ENCODE assay signal across 8 mouse cellular contexts in the genomic region with DNA sequence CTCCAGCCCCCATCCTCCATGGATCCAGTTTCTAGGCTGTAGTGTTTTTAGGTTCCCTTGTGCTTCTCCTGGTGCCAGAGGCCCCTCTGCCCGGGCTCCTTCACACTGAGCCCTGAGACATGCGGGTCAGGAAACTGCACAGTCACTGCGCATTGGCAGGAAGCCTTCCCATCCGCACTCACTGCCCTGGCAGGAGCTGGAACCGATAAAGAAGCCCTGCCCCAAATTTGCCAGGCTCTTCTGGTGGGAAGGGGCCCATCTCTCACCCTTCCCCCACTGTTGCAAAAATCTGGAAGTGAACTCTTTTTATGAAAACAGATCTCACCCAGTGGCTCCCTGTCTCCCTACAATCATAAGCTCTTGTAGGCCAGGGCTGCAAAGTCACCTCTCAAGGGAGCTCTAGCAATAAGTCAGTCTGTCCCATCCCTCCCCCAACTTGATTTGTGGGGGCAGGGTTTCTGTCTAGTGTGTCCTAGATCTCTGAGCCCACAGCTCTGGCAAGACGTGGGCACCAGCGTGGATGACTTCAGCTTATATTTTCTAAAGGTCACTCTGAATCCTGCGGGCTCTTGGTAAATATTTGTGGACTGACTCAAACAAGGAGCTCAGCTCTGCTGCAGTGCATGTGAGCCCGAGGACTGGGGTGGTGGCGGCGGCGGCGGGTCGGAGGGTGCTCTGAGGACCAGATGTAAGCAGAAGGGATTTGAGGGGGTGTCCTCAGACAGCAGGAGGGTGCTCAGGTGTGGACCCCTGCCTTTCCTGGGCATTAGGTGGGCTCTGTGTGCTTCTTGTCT. TPM values are rescaled to one million over a fixed set of nuclear protein-coding genes. Genes with fewer than 3 reads are reported as not detected.
DNase-seq lines count a peak whose midpoint lies in the region; ATAC-seq and TF ChIP-seq lines count a peak whose summit lies in the region.

No protein-coding gene starts in this region.

- WGBS in liver, postnatal 0 days (ENCODE audit: insufficient replicate concordance): 14% methylated on average over 14 of the region's 14 CpGs
- 55% methylated on average over 14 of the region's 14 CpGs for WGBS in neural tube, embryonic 15.5 days

- H3K4me2 ChIP-seq in liver, postnatal 0 days (ENCODE audit: low read depth, low read length): peak overlapping the region; percentile 84
- H3K4me2 ChIP-seq in neural tube, embryonic 15.5 days: peak overlapping the region; percentile 73

- no peak for TF ChIP-seq CTCF in liver, postnatal 0 days (IDR thresholded peaks at IDR 0.05; ENCODE audit: low read depth)

- peak overlapping the region; percentile 100 for H3K27ac ChIP-seq in ES-E14 (ENCODE audit: insufficient read depth, low read depth, low read length, poor library complexity, severe bottlenecking)
- peak overlapping the region; percentile 100 for H3K27ac ChIP-seq in liver, postnatal 0 days (ENCODE audit: low read depth)
- H3K27ac ChIP-seq in neural tube, embryonic 15.5 days (replicated peaks): peak overlapping the region; percentile 98

- peak overlapping the region; percentile 85 for H3K9ac ChIP-seq in ES-E14 (ENCODE audit: insufficient read depth, low read depth, low read length, poor library complexity, severe bottlenecking)
- H3K9ac ChIP-seq in liver, postnatal 0 days (replicated peaks): peak overlapping the region; percentile 72
- peak overlapping the region; percentile 52 for H3K9ac ChIP-seq in neural tube, embryonic 15.5 days (replicated peaks)

- peak; percentile 38 for ATAC-seq in liver, postnatal 0 days
- ATAC-seq in neural tube, embryonic 15.5 days (ENCODE audit: low FRiP score): no peak
- no peak for ATAC-seq in inflammation-experienced regulatory T-cells, adult 6 months

- peaks cover 0 to 34% of the 10 kb centered on the region in 2 experiments; a peak in 2 of 4 replicates for H3K4me1 ChIP-seq in ES-E14 (ENCODE audit: control insufficient read depth in 2 of 2, insufficient read depth in 2 of 2, low read length in 2 of 2, poor library complexity in 1 of 2)
- H3K4me1 ChIP-seq in liver, postnatal 0 days (ENCODE audit: insufficient read depth): peaks cover 62% of the 10 kb centered on the region
- peaks cover 70% of the 10 kb centered on the region for H3K4me1 ChIP-seq in neural tube, embryonic 15.5 days

- H3K9me3 ChIP-seq in ES-E14 (ENCODE audit: control insufficient read depth, insufficient read depth, low read depth, low read length): no peaks in the 10 kb centered on the region
- H3K9me3 ChIP-seq in liver, postnatal 0 days (ENCODE audit: low read length): no peaks in the 10 kb centered on the region
- no peaks in the 10 kb centered on the region for H3K9me3 ChIP-seq in neural tube, embryonic 15.5 days (replicated peaks)

- in situ Hi-C loops in ES-E14 (cut with MboI; ENCODE audit: low sequenced_read_pairs in 2 of 2, unreplicated experiment in 2 of 2): loop anchor here in 1 of 2 experiments (10.0 kb wide), 1 partner anchor 53 kb away; no protein-coding TSS in a partner anchor

- H3K36me3 ChIP-seq in ES-E14 (ENCODE audit: control insufficient read depth, insufficient read depth, low read length, poor library complexity, severe bottlenecking): peaks cover 23% of the 10 kb centered on the region; the same call in 1 of the 2 replicates
- peaks cover 11% of the 10 kb centered on the region; the same call in 1 of the 2 replicates for H3K36me3 ChIP-seq in liver, postnatal 0 days (replicated peaks; ENCODE audit: insufficient read depth, low read length)
- peaks cover 10% of the 10 kb centered on the region; the same call in 1 of the 2 replicates for H3K36me3 ChIP-seq in neural tube, embryonic 15.5 days

- TF ChIP-seq EP300 in liver, postnatal 0 days (IDR thresholded peaks at IDR 0.05; ENCODE audit: low read depth): peak; percentile 84

- no peaks in the 10 kb centered on the region for H3K27me3 ChIP-seq in liver, postnatal 0 days (ENCODE audit: insufficient read depth, low read length)
- H3K27me3 ChIP-seq in neural tube, embryonic 15.5 days (replicated peaks): no peaks in the 10 kb centered on the region

- peak; percentile 91 for DNase-seq in 3134 (ENCODE audit: extremely low read depth, insufficient read length, low spot score)
- no peak for DNase-seq in ES-E14 (ENCODE audit: low read depth, low spot score)
- peak; percentile 75 to 77 for DNase-seq in cerebellum, postnatal 10 days
- DNase-seq in heart, adult 18-20 months: peak; percentile 87 to 89
- peak; percentile 83 for DNase-seq in kidney, adult 18-20 months
- DNase-seq in liver, postnatal 0 days: peak; percentile 87

- peak overlapping the region; percentile 23 to 62 for H3K4me3 ChIP-seq in ES-E14 (ENCODE audit: insufficient read depth in 1 of 2, low read depth in 1 of 2, low read length in 2 of 2, poor library complexity in 1 of 2, severe bottlenecking in 1 of 2)
- peak overlapping the region; percentile 58 for H3K4me3 ChIP-seq in liver, postnatal 0 days (ENCODE audit: low read depth, low read length)
- no peak overlapping the region for H3K4me3 ChIP-seq in neural tube, embryonic 15.5 days (replicated peaks)

TF ChIP-seq in ES-E14, 5 proteins besides CTCF, POLR2A, EP300 and RAD21:
- TF ChIP-seq MAFK (IDR thresholded peaks at IDR 0.05; ENCODE audit: insufficient read depth, low read depth, low read length) (peak; percentile 72), ZC3H11A (IDR thresholded peaks at IDR 0.05; ENCODE audit: borderline replicate concordance, low read depth, low read length) (no peak)

RNA-seq across cellular contexts. Expression of a gene that starts 26.8 kb away (rescaled TPM):
- total RNA-seq in ES-E14 (2012; rRNA removed): 33.4 and 35.7 TPM in 2 replicates
- total RNA-seq in heart, adult 18-20 months (2021): 10 to 100 TPM in 1 of 2 experiments, 1 to 10 TPM in 1; 7.2 to 10.6 TPM
- polyA plus RNA-seq in liver, postnatal 0 days (2015; fragmentation: Nextera tagmentation; extraction: Ambion mirVana): 8.5 and 9.0 TPM in 2 replicates
- polyA plus RNA-seq in neural tube, embryonic 15.5 days (2015; fragmentation: Nextera tagmentation; extraction: Ambion mirVana): 13.8 and 23.4 TPM in 2 replicates
- 10 to 100 TPM; 57.3 to 71.3 (median 60.1) TPM for polyA plus RNA-seq in inflammation-experienced regulatory T-cells, adult 6 months (2017; shearing (Covaris generic))

RNA-seq across cellular contexts. Expression of a gene that starts 29.4 kb away (rescaled TPM):
- total RNA-seq in ES-E14 (2012; rRNA removed): 1.2 and 1.9 TPM in 2 replicates
- 1 to 10 TPM; 2.6 to 2.8 TPM for total RNA-seq in heart, adult 18-20 months (2021)
- polyA plus RNA-seq in liver, postnatal 0 days (2015; fragmentation: Nextera tagmentation; extraction: Ambion mirVana): 8.4 and 9.1 TPM in 2 replicates
- 2.0 and 3.9 TPM in 2 replicates for polyA plus RNA-seq in neural tube, embryonic 15.5 days (2015; fragmentation: Nextera tagmentation; extraction: Ambion mirVana)
- polyA plus RNA-seq in inflammation-experienced regulatory T-cells, adult 6 months (2017; shearing (Covaris generic)): 10 to 100 TPM; 48.8 to 54.8 (median 54.1) TPM

RNA-seq across cellular contexts. Expression of a gene that starts 45.7 kb away (rescaled TPM):
- 2.1 and 2.2 TPM in 2 replicates for total RNA-seq in ES-E14 (2012; rRNA removed)
- under 1 TPM in 1 of 2 experiments, not detected in 1; 0.35 TPM for total RNA-seq in heart, adult 18-20 months (2021)
- 1.5 and 1.7 TPM in 2 replicates for polyA plus RNA-seq in liver, postnatal 0 days (2015; fragmentation: Nextera tagmentation; extraction: Ambion mirVana)
- 8.9 and 10.0 TPM in 2 replicates for polyA plus RNA-seq in neural tube, embryonic 15.5 days (2015; fragmentation: Nextera tagmentation; extraction: Ambion mirVana)
- polyA plus RNA-seq in inflammation-experienced regulatory T-cells, adult 6 months (2017; shearing (Covaris generic)): 1 to 10 TPM in 1 of 3 experiments, under 1 TPM in 2; 0.36 to 1.1 (median 0.66) TPM
